Mouse (Mus musculus) T-helper 1 cell (primary cell): ENCODE measurements around the gene Vmn1r77.
"Not testable (repeated sequence)": the region's sequence is repeated elsewhere in the genome, so short reads cannot be mapped to it uniquely, and the experiment has no call there.

Source experiments
- in situ Hi-C: fragments of 300-600 bp; cut with MboI, MseI; formaldehyde crosslinking; loops from one replicate; pipeline ENCODE4 v1.15.1; 2025; ENCODE audit warnings: high pct_unique_total_duplicates

Gene Vmn1r77

DNA sequence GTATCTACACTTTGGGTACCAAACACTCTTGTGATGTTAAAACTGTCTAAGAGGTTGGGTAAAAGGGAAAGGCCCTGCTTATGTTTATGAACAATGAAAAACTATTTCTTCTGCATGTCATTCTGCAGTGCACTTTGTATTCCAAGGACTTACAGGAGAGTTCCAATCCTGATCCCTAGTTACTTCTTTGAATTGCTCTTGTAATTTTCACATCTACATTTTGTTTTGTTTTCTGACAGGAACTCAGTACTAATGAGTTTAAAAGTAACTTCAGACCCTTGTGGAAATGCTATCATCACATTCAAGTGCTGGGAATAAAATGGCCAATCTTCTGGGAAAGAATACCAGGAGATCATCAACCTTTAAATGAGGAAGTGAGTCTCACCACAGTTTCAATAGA lies at the start of gene Vmn1r77:
TSS of gene Vmn1r77 (plus strand) at position 301 of the 400 bp plus-strand sequence.
- in situ Hi-C loops, result not testable (repeated sequence)

DNA sequence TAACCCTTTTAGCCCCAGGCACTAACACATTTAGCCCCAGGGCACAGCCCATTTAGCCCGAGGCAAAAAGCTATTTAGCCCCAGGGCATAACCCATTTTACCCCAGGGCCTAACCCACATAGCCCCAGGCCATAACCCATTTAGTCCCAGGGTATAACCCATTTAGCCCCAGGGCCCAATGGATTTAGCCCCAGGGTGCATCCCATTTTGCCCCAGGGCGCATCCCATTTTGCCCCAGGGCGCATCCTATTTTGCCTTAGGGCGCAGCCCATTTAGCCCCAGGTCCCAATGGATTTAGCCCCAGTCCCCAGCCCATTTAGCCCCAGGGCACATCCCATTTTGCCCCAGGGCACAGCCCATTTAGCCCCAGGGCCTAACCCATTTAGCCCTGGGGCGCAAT lies 25.1 kb upstream of the Vmn1r77 start:
- in situ Hi-C loops, result not testable (repeated sequence)

DNA sequence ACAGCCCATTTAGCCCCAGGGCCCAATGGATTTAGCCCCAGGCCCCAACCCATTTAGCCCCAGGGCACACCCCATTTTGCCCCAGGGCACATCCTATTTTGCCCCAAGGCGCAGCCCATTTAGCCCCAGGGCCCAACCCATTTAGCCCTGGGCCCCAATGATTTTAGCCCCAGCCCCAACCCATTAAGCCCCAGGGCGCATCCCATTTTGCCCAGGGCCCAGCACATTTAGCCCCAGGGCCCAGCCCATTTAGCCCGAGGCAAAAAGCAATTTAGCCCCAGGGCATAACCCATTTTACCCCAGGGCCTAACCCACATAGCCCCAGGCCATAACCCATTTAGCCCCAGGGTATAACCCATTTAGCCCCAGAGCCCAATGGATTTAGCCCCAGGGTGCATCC lies 24.2 kb upstream of the Vmn1r77 start:
- in situ Hi-C loops, result not testable (repeated sequence)

DNA sequence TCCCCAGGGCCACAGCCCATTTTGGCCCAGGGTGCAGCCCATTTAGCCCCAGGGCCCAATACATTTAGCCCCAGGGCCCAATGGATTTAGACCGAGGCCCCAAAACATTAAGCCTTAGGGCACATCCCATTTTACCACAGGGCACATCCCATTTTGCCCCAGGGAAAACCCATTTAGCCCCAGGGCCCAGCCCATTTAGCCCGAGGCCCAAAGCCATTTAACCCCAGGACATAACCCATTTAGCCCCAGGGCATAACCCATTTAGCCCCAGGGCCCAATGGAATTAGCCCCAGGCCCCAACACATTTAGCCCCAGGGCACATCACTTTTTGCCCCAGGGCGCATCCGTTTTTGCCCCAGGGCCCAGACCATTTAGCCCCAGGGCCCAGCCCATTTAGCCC lies 23.4 kb upstream of the Vmn1r77 start:
- in situ Hi-C loops, result no loop called here

DNA sequence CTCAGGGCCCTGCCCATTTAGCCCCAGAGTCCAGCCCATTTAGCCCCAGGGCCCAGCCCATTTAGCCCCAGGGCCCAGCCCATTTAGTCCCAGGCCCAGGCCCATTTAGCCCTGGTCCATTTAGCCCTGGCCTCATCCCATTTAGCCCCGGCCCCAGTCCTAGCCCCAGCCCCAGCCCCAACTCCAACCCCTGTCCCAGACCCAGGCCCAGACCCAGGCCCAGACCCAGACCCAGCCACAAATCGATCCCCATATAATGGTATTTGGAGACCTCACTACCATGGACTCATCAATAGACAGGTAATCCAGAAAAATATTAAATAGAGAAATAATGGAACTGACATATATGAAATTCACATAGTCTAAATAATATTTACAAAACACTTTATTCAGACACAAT lies 18.7 kb upstream of the Vmn1r77 start:
- in situ Hi-C loops, result not testable (repeated sequence)

DNA sequence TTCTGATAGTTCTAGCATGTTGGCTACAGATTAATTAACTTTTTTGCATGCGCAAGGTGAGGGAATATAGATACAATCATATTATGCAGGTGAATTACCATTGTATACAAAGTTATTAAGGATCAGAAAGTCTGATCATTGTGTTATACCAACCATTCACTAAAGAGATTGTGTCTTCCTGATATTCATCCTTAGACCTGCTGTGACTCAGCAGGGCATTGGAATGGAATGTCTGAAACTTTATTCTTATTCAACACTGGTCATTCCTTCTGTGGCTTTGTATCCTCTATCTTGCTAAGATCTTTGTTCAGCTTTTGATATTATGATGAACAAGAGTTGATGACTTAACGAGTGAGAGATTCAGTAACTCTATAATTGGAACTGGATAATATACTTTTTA lies 4.1 kb downstream of the Vmn1r77 start:
- in situ Hi-C loops, result no loop called here
